Mouse (Mus musculus): ENCODE measurements around the gene Ssx2ip. TPM values are rescaled to one million over a fixed set of nuclear protein-coding genes. Genes with fewer than 3 reads are reported as not detected.

The Ssx2ip gene
- 10 to 100 TPM; 15.6 to 16.7 TPM for total RNA-seq (2021)
- long read RNA-seq, experiment 1, partial matches to known transcripts, result 2 of 30 reads
- long read RNA-seq, experiment 1, other reads (novel, unspliced or antisense), result 23 of 30 reads
- long read RNA-seq, experiment 2, partial matches to known transcripts, result 1 of 46 reads
- long read RNA-seq, experiment 2, other reads (novel, unspliced or antisense), result 37 of 46 reads

DNA sequence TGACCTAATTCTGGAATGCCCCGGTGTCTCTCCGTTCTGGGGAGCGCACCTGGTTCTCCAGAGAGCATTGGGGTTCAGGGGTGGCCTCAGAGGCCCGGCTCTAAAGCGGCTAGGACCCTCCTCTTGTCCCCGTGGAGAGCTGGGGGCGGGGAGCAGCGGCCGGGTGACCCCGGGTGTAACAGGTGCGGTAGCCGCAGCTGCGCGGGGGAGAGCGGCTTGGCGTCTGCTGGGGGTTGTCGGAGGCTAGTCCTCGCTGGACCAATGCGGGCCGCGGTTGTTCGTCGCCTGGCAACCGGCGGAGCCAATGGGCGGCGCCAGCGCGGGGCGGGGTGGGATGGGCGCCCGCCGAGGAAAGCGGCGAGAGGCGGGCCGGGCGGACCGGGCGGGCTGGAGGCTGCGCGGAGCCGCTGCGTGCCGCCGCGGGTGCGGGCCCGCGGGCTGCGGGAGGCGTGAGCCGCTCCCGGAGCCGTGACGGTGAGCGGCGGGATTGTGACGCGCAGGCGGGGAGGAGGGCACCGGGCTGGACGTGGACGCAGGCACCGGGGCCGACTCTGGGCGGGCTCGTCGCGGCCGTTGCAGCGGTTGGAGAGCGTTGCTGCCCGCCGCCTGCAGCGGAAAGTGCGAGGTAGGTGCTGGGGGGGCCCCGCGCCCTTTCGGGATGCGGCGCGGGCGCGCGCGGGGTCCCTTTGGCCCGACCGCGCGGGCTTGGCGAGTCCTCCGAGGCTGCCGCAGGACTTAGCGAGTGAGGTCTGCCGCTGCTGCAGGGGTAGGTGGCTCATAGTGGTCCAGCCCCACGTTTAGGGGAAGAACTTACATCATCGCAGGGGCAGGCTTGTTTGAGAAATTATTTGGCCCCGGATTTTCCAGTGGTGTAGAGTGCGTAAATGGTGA lies at the start of gene Ssx2ip:
Gene Ssx2ip, plus strand, starts transcription at position 332 of the 891 bp plus-strand sequence.
- peak; percentile 98 for DNase-seq
- intact Hi-C loops (cut with DNase I; ENCODE audit: low total_unique reads), result no loop called here

DNA sequence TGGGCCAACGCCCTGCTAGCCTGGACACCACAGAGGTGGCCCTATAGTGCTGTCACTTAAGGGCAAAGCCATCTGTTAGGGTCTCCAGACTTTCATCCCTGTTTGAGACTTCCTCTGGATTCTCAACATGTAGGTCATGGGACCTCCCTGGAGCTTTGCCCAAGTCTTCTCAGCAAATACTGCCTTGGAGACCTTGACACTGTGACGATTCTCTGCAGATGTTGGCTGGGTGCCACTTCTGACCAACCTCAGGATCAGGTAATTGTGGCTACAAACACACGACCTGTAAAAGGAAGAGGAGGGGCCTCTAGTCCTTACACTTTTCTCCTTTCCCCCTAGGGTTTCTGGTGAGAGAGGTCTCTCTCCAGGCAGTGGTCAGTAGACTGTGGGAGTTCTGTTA lies 49.3 kb upstream of the Ssx2ip start:
- DNase-seq, result no peak
- intact Hi-C loops (cut with DNase I; ENCODE audit: low total_unique reads), result no loop called here

DNA sequence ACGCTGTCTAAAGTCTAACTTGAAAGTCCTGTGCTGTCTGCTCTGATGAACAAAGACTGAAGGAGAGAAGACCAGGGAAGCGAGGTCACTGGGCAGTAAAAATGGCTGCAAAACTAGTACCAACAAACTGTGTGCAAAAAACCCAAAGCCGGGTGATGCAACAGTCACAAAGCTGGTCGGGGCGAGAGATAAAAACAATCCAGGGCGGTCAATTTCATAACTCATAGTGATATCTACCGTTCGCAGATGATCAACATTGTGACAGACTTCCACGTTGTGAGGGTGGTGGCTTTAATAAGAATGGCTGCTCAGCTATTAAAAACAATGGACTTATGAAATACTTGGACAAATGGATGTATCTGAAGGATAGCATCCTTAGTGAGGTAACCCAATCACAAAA lies 39.0 kb upstream of the Ssx2ip start:
- intact Hi-C loops (cut with DNase I; ENCODE audit: low total_unique reads), result no loop called here
- no peak for DNase-seq

- no peak for DNase-seq
- intact Hi-C loops (cut with DNase I; ENCODE audit: low total_unique reads), result no loop called here
These were observed 37.4 kb upstream of the Ssx2ip start for GRCm38 (mm10) chr3:146367058-146367457.

DNA sequence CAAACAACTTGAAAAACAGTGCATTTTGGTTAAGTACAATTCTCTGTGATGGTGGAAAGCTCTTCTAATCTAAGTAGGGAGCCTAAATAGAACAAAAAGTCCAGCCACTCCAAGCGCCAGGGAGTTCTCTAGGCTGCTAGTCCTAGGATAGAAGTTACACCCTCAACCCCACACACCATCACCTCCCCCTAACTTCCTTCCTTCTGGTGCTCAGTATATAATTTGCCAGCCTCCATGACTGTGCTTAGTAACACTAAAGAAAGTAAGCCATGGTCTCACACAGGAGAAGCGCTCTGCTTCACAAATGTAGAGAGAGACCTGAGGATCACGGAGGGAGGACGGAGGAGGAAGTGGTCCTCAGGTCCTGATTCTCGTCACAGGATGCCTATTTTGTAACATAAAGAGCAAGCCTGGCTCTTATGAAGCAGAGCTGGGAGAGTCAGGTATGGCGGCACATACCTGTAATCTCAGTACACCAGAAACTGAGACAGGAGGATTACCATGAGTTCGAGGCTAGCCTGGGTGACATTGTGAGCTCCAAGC lies 33.8 kb upstream of the Ssx2ip start:
- intact Hi-C loops (cut with DNase I; ENCODE audit: low total_unique reads), result no loop called here
- DNase-seq, result no peak

- intact Hi-C loops (cut with DNase I; ENCODE audit: low total_unique reads), result no loop called here
- DNase-seq, result no peak
These were observed 33.2 kb upstream of the Ssx2ip start for GRCm38 (mm10) chr3:146371201-146371600.

DNA sequence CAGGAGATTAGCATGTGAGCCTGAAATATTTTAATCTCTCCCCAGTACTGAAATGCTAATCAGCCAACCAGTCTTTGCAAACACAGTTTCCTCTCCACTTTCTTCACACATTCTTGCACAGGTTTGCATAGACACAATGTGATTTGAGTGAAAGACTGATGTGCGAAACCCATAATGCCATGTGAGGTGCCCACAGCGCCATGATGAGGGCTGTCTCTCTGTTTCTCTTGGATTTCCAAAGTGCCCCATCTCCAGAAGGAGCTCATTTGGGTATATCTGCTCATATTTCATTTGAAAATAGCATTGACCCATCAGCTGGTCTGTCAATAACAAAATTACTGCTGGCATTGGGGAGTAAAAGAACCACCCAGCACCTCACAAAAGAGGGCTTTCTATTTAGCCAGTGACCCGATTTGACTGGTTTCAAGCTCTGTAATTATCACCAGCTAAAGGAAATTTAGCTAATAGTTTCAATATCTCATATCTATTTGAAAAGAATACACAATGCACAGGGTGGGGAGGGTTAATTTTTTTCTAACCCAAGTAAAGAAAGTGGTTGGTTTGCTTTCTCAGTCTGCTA lies 29.8 kb upstream of the Ssx2ip start:
- intact Hi-C loops (cut with DNase I; ENCODE audit: low total_unique reads), result no loop called here

GRCm38 (mm10) chr3:146375224-146375657 lies 29.2 kb upstream of the Ssx2ip start:
- no peak for DNase-seq
- intact Hi-C loops (cut with DNase I; ENCODE audit: low total_unique reads), result no loop called here

More for the DNA sequence above, 29.8 kb upstream of the Ssx2ip start:
- no peak for DNase-seq

GRCm38 (mm10) chr3:146376337-146377130 lies 27.9 kb upstream of the Ssx2ip start:
- intact Hi-C loops (cut with DNase I; ENCODE audit: low total_unique reads), result no loop called here
- DNase-seq, result no peak

DNA sequence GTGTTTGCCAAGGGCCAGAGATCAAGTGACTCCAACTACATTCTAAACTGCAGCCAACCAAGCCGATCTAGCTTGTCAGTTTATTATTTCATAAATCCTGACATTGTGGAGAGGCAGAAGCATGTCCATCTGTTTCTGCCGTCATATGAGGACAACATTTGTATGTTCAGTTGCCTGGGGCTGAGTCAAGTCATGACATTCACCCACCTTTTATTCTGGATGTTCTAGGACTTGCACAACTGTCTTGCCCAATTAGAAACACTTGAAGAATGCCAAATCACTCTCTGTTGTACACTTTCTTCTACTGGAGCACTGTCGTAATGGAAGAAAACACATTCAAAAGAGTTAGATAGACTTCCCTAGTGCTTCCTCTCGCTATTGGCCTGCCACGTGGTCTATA lies 27.2 kb upstream of the Ssx2ip start:
- DNase-seq, result no peak
- intact Hi-C loops (cut with DNase I; ENCODE audit: low total_unique reads), result no loop called here

DNA sequence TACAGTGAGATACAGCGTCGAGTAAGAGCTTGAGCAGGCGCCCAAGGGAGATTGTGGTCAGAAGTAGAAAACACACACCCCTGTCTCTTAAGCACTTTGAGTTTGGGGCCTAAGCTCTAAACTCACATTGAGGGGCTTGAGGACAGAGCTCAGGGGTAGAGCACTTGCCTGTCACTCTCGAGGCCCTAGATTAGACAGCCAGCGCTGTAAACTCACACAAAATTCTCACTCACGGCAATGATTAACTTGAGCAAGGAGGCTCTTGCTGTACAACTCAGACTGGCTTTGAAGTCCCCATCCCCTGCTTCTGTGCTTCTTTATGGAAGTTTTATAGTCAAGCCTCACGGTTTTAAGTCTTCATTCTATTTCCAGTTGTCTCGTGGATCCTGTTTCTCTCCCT lies 25.7 kb upstream of the Ssx2ip start:
- no peak for DNase-seq
- intact Hi-C loops (cut with DNase I; ENCODE audit: low total_unique reads), result no loop called here

- intact Hi-C loops (cut with DNase I; ENCODE audit: low total_unique reads), result no loop called here
- DNase-seq, result no peak
These were observed 24.5 kb upstream of the Ssx2ip start for GRCm38 (mm10) chr3:146379740-146380466.

DNA sequence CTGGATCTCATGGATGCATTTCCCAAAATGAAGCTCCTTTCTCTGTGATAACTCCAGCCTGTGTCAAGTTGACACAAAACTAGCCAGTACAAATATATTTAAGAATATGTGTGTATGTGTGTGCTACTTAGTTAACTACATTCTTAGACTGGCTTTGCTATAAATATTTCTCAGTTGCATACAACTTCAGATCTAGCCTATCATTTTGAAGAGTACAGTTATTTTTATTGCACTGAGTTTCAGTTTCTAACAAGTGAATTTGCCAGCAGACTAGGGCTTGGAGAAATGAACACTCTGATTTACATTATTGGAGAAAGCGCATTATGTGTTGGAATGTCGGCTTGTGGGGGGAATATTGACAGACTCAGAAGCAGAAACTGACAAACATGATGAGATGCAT lies 23.6 kb upstream of the Ssx2ip start:
- intact Hi-C loops (cut with DNase I; ENCODE audit: low total_unique reads), result no loop called here
- DNase-seq, result no peak

DNA sequence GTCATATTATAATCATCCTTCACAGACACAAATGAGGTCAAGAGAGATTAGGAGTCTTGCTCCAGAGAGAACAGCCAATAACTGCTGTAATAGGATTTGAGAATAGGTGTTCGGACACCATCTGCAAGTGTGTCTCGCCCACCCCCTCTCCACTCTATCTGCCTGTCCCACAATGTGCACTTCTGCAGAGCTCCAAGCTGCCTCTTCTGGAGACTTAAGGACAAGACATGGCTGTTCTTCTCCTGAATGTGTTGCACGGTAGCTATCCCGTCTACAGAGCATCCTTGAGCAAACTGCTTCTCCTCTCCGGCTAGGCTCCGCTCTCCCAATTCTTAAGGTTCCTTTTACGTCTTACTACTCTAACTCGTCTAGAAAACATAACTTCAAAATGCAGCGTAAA lies 23.0 kb upstream of the Ssx2ip start:
- no peak for DNase-seq
- intact Hi-C loops (cut with DNase I; ENCODE audit: low total_unique reads), result no loop called here

- intact Hi-C loops (cut with DNase I; ENCODE audit: low total_unique reads), result no loop called here
- DNase-seq, result no peak
These were observed 17.6 kb upstream of the Ssx2ip start for GRCm38 (mm10) chr3:146386800-146387199.

DNA sequence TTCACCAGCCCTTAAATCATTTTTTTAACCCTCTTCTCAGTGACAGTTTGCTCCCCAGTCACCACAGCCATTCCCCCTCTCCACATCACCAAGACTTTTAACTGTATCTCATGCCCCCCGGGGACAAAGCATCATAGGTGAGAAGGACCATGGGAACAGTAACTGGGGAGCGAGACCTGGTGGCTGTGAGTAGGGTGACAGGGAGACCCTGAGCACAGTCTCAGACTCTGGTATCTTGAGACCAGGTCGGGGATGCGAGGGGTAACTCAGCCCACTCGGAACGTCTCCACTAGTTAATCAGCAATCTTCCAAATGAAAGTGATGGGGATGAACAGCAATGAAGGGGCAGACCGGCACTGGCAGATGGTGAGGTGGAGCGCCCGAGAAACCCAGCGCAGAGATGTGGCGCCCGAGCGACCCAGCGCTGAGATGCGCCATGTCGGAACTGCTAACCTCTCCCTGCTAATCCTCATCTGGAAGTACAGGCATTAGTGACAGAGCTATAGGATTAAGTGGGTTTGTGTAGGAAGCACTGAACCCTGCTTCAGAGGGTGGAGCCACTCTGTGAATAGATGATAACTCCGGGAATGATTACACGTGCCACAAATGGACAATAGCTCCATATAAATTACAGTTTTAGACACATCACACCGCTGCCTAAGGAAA lies 11.7 kb upstream of the Ssx2ip start:
- no peak for DNase-seq
- intact Hi-C loops (cut with DNase I; ENCODE audit: low total_unique reads), result no loop called here

DNA sequence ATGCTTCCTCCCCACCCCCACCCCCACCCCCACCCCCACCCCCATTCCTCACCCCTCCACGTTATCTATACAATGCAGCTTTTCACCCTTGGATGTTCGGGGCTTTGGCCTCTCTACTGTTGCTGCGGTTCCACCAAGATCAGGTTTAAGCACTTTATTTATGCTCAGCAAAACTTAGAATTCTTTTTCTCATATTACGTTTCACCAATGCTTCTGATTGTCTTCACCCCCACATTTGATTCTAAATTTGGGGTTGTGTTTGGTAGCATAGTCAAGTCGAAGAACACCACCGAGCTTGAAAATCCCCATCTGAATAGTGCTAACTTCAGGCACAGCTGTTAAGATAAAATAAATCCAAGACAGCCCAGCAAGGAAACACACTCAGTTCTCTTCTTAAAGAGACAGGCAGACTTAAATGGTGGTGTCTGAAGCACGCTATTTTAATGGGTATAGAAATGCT lies 10.8 kb upstream of the Ssx2ip start:
- no peak for DNase-seq
- intact Hi-C loops (cut with DNase I; ENCODE audit: low total_unique reads), result no loop called here

DNA sequence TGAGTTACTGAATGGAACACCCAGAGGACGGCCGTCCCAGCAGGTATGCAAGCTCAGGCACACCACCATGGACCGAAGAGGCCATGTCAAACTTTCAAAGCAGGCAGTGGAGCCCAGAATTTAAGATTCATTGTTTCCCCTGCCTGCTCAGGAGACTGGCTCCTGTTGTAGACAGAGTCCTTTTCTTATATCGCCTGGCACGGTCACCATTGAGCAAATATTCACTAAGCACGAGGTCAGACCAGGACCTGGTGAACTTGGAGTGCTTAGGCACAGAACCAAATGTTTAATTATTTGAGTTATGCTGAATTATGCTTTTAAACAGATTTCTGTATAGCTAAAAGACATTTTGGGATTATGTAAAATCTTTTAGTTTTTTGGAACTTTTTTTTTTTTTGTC lies 8.2 kb upstream of the Ssx2ip start:
- intact Hi-C loops (cut with DNase I; ENCODE audit: low total_unique reads), result no loop called here

More for the DNA sequence above, 8.2 kb upstream of the Ssx2ip start:
- DNase-seq, result no peak
